Mouse (Mus musculus): ENCODE results near the gene Tmem210. TPM values are rescaled to one million over a fixed set of nuclear protein-coding genes. Genes with fewer than 3 reads are reported as not detected.

The Tmem210 gene
- polyA plus RNA-seq, 1 experiment from 2014 or later: not detected

DNA sequence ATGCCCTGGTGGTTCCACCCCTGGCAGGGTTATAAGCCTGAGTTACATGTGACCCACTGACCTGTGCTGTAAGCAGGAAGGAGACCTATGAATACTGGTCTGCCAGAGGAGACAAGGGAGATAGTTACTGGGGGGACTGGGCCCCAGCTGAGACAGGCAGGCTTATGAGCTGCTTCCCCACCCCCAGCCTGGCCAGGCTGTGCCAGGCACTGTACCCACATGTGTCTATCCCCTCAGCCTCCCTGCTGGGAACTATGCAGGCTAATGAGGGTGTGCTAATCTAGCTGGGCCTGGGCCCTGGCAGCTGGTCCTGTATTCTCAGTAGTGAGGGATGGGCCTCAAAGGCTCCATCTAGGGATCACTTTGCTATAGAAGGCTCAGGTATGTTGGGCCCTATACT lies 20.7 kb upstream of the Tmem210 start:
- peak overlapping the region; percentile 94 for H3K4me2 ChIP-seq
- peaks cover 72% of the 10 kb centered on the region for H3K4me1 ChIP-seq (replicated peaks)
- H3K4me3 ChIP-seq: peak overlapping the region; percentile 4; the same call in 1 of the 2 replicates
- H3K27me3 ChIP-seq: peaks cover 13% of the 10 kb centered on the region
- peak overlapping the region; percentile 69 for H3K9ac ChIP-seq
- no peaks in the 10 kb centered on the region for H3K9me3 ChIP-seq
- ATAC-seq (ENCODE audit: low read depth): no peak
- H3K27ac ChIP-seq (replicated peaks): peak overlapping the region; percentile 83
- H3K36me3 ChIP-seq: peaks cover 34% of the 10 kb centered on the region

DNA sequence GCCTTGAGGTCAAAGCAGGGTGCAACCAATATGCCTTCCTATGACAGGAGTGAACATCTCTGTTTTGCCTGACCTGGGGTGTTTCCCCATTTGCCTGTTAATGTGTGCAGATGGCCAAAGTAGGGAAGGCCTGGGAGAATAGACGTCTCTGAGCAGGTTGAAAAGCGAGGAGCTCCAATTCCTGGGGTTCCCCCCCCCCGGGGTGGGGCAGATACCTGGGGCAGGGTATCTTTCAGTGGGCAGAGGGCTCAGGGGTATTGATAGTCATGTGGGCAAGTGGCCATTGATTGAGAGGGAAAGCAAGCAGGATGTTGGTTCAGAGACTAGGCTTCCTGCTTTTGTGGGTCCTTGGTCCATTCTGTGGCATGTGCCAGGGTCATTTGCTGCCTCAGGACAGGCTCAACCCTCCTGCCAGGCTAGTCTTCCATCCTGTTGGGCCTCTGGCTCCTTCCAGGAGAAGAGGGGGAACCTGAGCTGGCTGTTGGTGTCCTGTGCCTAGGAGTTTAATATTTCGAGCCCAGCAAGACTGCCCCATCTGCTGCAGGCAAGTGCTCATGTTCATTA lies 20.1 kb upstream of the Tmem210 start:
- H3K9ac ChIP-seq: 0 out of 2 replicates have a peak overlapping the region, but pooled peaks have one; percentile 69
- 79% methylated on average over 4 of the region's 4 CpGs for WGBS
- ATAC-seq (ENCODE audit: low read depth): no peak
- peaks cover 73% of the 10 kb centered on the region for H3K4me1 ChIP-seq (replicated peaks)
- no peak overlapping the region for H3K4me3 ChIP-seq
- H3K27ac ChIP-seq (replicated peaks): peak overlapping the region; percentile 83
- no peaks in the 10 kb centered on the region for H3K9me3 ChIP-seq
- peaks cover 34% of the 10 kb centered on the region for H3K36me3 ChIP-seq
- H3K4me2 ChIP-seq: peak overlapping the region; percentile 94
- H3K27me3 ChIP-seq: peaks cover 13% of the 10 kb centered on the region

DNA sequence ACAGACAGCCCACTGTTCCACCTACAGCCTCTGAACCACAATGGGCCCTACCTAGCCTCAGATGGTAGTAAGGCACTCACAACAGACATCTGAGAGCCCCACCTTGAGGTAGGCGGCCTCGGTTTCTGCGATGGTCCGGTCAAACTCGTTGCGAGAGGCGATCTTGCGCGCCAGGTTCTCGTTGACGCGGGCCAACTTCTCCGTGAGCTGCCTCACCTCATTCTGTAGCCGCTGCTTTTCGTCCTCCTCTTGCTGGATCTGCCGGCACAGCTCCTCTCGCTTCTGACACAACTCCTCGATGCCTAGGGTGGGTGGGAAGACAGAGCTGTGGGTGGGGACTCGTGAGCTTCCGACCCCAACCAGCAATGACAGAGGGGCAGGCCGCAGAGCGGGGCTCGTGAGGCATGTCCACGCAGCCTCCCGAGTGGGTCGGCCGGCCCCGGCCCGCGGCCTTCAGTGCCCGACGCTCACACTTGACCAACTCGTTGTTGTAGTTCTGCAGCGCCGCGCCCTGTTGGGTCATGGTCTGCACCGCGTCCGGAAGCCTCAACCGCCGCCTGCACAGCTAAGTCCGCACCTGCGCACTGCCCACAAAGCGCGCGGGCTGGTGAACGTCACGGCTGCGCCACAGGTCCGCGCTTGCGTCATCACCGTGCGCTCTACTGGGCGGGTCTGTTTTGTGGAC lies 16.0 kb upstream of the Tmem210 start, which contains the start of the genes Ssna1 and Anapc2:
Gene Ssna1, minus strand, starts transcription at position 612 of the 685 bp plus-strand sequence.
Gene Anapc2, plus strand, starts transcription at position 652 of the 685 bp plus-strand sequence.
- WGBS: under 1% methylated on average over 55 of the region's 55 CpGs
- peaks cover 71% of the 10 kb centered on the region for H3K36me3 ChIP-seq
- H3K9me3 ChIP-seq: no peaks in the 10 kb centered on the region
- ATAC-seq (ENCODE audit: low read depth): peak; percentile 94
- peak within 1 kb of the TSS; percentile 94 for H3K9ac ChIP-seq
- peak within 1 kb of the TSS; percentile 94 for H3K4me3 ChIP-seq
- H3K27me3 ChIP-seq: no peaks in the 10 kb centered on the region
- H3K27ac ChIP-seq (replicated peaks): peak within 1 kb of the TSS; percentile 84
- H3K4me2 ChIP-seq: peak within 1 kb of the TSS; percentile 94
- H3K4me1 ChIP-seq (replicated peaks): peaks cover 56% of the 10 kb centered on the region

DNA sequence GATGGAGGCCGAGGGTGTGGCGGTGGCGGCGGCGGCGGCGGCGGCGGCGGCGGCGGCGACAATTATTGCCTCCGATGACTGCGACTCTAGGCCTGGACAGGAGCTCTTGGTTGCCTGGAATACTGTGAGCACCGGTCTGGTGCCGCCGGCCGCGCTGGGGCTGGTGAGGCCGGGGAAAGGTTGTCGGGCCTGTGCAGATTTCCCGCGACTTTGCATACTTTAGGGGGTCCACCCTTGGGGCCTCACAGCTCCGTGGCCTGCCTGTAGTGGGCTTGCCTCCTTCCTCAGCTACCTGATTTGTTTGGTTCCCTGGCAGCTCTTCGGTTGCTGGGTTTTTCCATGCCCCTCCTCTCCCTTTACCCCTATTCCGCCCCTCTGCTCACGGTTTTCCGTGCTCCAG lies 15.4 kb upstream of the Tmem210 start:
- H3K4me3 ChIP-seq: peak overlapping the region; percentile 94
- 2% methylated on average over 24 of the region's 29 CpGs for WGBS
- peak; percentile 77 for ATAC-seq (ENCODE audit: low read depth)
- no peaks in the 10 kb centered on the region for H3K27me3 ChIP-seq
- H3K36me3 ChIP-seq: peaks cover 77% of the 10 kb centered on the region
- H3K9me3 ChIP-seq: no peaks in the 10 kb centered on the region
- H3K4me2 ChIP-seq: peak overlapping the region; percentile 94
- peak overlapping the region; percentile 84 for H3K27ac ChIP-seq (replicated peaks)
- H3K4me1 ChIP-seq (replicated peaks): peaks cover 51% of the 10 kb centered on the region
- peak overlapping the region; percentile 94 for H3K9ac ChIP-seq

DNA sequence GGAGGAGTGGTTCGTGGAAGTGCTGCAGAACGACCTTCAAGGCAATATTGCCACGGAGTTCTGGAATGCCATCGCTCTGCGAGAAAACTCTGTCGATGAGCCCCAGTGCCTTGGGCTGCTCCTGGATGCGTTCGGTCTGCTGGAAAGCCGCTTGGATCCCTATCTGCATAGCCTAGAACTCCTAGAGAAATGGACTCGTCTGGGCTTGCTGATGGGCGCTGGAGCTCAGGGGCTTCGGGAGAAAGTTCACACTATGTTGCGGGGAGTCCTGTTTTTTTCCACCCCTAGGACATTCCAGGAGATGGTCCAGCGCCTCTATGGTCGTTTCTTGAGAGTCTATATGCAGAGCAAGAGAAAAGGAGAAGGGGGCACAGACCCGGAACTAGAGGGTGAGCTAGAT lies 14.9 kb upstream of the Tmem210 start:
- Histone ChIP-seq H3K4me2 (peak overlapping the region; percentile 94), H3K36me3 (peaks cover 82% of the 10 kb centered on the region), H3K27me3 (no peaks in the 10 kb centered on the region), H3K4me3 (peak overlapping the region; percentile 94), H3K9ac (peak overlapping the region; percentile 94), H3K4me1 (replicated peaks) (peaks cover 46% of the 10 kb centered on the region), H3K27ac (replicated peaks) (peak overlapping the region; percentile 84; the same call in 1 of the 2 replicates), H3K9me3 (no peaks in the 10 kb centered on the region)
- WGBS: 37% methylated on average over 16 of the region's 16 CpGs
- no peak for ATAC-seq (ENCODE audit: low read depth)

DNA sequence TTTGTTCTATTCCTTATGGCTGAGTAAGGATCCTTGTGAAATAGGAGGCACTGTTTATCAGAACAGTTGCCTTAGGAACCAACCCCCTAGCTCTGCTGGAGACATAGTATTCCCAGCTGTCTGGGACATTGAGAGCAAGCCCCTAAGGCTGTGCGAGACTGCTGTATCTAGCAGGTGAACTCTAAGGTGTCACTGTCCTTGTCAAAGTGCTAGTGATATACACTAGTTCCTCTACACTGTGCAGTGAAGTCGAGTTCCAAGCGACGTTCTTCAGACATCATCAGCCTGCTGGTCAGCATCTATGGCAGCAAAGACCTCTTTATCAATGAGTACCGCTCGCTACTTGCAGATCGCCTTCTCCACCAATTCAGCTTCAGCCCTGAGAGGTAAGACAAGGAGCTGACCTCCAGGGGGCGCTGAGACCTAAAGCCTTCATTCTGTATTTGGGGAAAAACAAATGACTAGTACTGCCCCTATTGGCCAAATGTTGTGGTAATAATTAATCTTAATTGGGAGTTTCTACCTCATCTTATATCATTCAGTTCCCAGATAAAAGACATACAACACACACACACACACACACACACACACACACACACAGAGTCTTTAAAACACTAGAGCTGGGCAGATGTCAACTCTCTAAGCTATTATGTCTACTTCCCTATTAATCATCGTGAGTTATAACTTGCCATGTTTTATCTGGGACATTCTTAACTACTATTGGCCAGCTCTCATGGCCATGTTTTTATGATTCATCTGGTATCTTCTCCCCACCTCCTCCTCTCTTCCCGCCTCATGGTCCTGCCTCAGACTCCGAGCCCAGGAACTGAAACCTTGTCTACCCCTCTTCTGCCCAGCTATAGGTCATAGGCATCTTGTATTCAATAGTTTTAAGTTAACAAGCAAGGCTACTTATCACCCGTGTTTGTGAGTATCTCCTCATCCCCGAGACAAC lies 8.7 kb upstream of the Tmem210 start:
- no peak overlapping the region for H3K4me3 ChIP-seq
- no peak overlapping the region for H3K4me2 ChIP-seq
- 63% methylated on average over 13 of the region's 13 CpGs for WGBS
- H3K9ac ChIP-seq: no peak overlapping the region
- H3K9me3 ChIP-seq: no peaks in the 10 kb centered on the region
- no peak overlapping the region for H3K27ac ChIP-seq (replicated peaks)
- ATAC-seq (ENCODE audit: low read depth): 0 out of 2 replicates have a peak, but pooled peaks have one; percentile 34
- H3K4me1 ChIP-seq (replicated peaks): peaks cover 9% of the 10 kb centered on the region
- peaks cover 97% of the 10 kb centered on the region for H3K36me3 ChIP-seq
- H3K27me3 ChIP-seq: no peaks in the 10 kb centered on the region

DNA sequence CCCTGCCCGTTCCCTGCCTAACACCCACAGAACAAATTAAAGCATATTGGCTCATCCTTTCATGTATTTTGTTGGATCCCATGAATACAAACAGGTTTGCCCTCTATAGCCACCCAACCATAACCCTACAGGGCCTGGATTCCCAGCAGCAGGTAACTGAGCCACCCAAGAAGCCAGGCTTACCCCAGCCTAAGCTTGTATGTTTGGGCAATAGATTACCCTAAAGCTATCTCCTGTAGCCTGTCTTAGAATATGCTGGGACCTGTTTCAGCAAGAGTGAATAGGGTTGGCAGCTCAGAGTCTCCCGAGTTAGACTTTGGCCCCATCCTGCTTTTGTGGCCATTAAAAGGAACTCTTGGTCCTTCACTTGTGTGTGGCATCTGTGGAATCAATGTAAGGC lies 2.4 kb upstream of the Tmem210 start:
- no peak overlapping the region for H3K4me2 ChIP-seq
- H3K36me3 ChIP-seq: peaks cover 55% of the 10 kb centered on the region
- H3K4me1 ChIP-seq (replicated peaks): peaks cover 19% of the 10 kb centered on the region
- no peak for ATAC-seq (ENCODE audit: low read depth)
- H3K9me3 ChIP-seq: no peaks in the 10 kb centered on the region
- 90% methylated on average over 2 of the region's 2 CpGs for WGBS
- H3K9ac ChIP-seq: no peak overlapping the region
- peaks cover 30% of the 10 kb centered on the region for H3K27me3 ChIP-seq
- H3K4me3 ChIP-seq: no peak overlapping the region
- H3K27ac ChIP-seq (replicated peaks): no peak overlapping the region

DNA sequence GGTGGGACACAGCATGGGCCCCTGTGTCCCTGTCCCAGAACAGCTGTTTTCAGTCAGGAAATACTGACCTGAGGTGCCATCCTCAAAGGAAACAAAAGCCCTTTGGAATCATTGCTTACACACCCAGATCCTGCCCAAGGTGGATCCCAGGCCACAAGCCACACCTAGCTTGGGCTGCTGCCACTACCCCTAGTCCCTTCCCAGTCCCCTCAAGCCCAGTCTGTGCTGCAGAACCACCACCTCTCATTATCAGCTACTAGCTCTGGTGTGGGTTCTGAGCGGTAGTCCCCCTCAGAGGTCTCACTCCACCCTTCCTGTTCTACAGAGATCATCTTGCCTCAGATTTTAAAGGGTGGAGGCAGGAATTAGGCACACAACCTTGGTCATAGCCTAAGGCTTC lies 1.6 kb upstream of the Tmem210 start:
- H3K36me3 ChIP-seq: peaks cover 48% of the 10 kb centered on the region
- WGBS: 81% methylated on average over 1 of the region's 1 CpGs
- no peak overlapping the region for H3K4me3 ChIP-seq
- peaks cover 37% of the 10 kb centered on the region for H3K27me3 ChIP-seq
- H3K4me1 ChIP-seq (replicated peaks): peaks cover 27% of the 10 kb centered on the region
- no peaks in the 10 kb centered on the region for H3K9me3 ChIP-seq
- no peak overlapping the region for H3K4me2 ChIP-seq
- ATAC-seq (ENCODE audit: low read depth): no peak
- H3K9ac ChIP-seq: no peak overlapping the region
- no peak overlapping the region for H3K27ac ChIP-seq (replicated peaks)

DNA sequence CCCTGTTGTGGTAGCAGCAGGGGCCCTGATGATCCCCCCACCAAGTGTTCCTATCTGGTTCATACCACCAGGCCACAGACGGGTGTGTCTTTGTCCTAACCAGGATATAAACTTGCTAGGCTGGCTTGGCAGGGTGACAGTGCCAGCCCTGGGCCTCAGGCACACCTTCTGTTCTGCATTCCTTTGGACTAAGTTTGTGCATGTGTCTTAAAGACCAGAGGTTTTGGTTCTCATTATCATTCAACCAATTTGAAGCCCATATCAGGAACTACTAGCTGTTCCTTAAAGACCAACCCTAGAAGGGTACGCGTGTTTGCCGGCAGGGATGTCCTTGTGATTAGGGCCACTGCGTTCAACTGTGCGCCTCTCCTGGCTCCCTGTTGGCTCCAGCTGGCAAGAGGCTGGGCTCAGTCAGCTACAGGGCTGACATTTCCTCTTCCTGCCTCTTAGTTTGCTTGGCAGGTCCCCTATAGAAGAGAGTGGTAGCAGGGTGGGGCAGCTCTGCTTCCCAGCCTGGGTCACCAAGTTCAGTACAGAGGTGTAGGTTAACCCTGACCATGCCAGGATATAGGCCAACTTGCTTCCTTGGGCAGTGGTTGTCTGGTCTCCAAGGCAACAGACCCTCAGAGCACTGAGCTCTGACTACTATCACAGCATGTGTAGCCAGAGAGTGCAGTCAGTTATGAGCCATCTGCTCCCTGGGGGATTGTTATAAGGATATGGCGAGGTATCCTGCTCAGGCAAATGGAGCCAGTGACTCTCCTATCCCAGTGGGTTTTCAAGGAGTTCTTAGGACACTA lies 908 bp upstream of the Tmem210 start:
- Histone ChIP-seq H3K4me1 (replicated peaks) (peaks cover 33% of the 10 kb centered on the region), H3K9me3 (no peaks in the 10 kb centered on the region), H3K27ac (replicated peaks) (no peak overlapping the region), H3K9ac (no peak overlapping the region), H3K4me2 (no peak overlapping the region), H3K27me3 (peaks cover 44% of the 10 kb centered on the region), H3K4me3 (no peak overlapping the region), H3K36me3 (peaks cover 43% of the 10 kb centered on the region)
- no peak for ATAC-seq (ENCODE audit: low read depth)
- WGBS: 59% methylated on average over 7 of the region's 7 CpGs

DNA sequence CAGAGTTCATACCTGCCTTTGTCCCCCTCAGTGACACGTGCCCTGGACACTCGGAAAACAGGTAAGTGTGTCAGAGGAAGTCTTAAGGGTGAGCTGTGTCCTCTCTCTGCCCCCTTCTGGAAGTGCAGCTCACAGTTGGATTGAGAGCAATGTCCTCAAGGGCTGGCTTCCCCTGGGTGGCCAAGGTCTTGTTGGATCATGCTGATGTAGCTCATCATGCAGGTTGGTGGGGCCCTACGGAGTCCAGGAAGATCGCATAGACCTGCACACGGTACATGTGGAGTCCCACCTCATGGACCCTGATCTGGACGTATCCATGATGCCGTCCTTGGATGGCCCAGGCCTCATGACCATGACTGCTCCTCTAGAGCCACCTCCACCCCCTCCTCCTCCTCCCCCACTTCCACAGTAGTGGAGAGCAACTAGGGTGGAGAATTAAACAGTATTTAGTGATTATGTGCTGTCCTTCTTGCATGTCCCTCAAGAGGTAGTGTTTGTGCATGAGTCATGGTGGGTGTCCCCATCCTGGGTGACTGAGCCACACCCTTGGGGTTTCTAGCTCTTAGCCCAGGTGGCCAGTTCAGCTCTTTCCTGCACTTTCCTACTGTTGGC lies 895 bp downstream of the Tmem210 start:
- no peaks in the 10 kb centered on the region for H3K9me3 ChIP-seq
- peaks cover 62% of the 10 kb centered on the region for H3K27me3 ChIP-seq
- H3K4me2 ChIP-seq: no peak overlapping the region
- H3K27ac ChIP-seq (replicated peaks): no peak overlapping the region
- peaks cover 25% of the 10 kb centered on the region for H3K36me3 ChIP-seq
- ATAC-seq (ENCODE audit: low read depth): no peak
- no peak overlapping the region for H3K9ac ChIP-seq
- no peak overlapping the region for H3K4me3 ChIP-seq
- H3K4me1 ChIP-seq (replicated peaks): peaks cover 39% of the 10 kb centered on the region
- WGBS: 87% methylated on average over 7 of the region's 7 CpGs

DNA sequence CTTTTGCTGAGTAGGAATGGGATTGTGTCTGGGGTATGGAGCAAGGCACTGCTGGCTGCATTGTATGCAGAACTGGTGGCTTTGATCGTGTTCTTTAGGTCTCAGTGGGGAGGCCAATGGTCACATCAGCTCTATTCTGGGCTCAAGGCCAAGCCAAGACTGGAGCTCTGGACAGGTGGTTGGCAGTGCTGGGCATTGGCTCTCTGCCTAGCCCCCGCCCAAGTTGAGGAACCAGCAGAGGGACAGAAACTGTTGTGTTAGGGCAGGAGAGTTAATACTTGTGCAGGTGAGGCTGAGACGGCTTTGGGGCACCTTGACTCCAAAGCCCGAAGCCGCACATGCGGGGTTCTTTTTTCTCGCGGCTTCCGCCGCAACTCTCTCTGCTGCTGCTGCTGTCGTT lies 1.7 kb downstream of the Tmem210 start, which contains the start of gene Lrrc26:
Gene Lrrc26, plus strand, starts transcription at position 265 of the 400 bp plus-strand sequence.
- Histone ChIP-seq H3K27me3 (peaks cover 71% of the 10 kb centered on the region), H3K4me3 (peak within 1 kb of the TSS; percentile 19), H3K4me1 (replicated peaks) (peaks cover 39% of the 10 kb centered on the region), H3K4me2 (peak within 1 kb of the TSS; percentile 44), H3K9ac (peak within 1 kb of the TSS; percentile 49), H3K36me3 (peaks cover 17% of the 10 kb centered on the region), H3K9me3 (no peaks in the 10 kb centered on the region), H3K27ac (replicated peaks) (no peak within 1 kb of the TSS)
- no peak for ATAC-seq (ENCODE audit: low read depth)
- 10% methylated on average over 11 of the region's 11 CpGs for whole genome bisulfite sequencing

Measured in neural tube, embryonic 13.5 days (tissue).